Comparison of ENCODE assay signal across 23 mouse cellular contexts in genomic region chr7:143031816-143032215, GRCm38 (mm10). TPM values are rescaled to one million over a fixed set of nuclear protein-coding genes. Genes with fewer than 3 reads are reported as not detected.
DNase-seq lines count a peak whose midpoint lies in the region; ATAC-seq and TF ChIP-seq lines count a peak whose summit lies in the region.
"Had no signal": no experiment of that assay in that cellular context is flagged by ENCODE, and none has a peak within 500 bp of the region (broad histone marks: within the 10 kb centered on the region; RNA-seq: fewer than 3 reads in every experiment).

No protein-coding gene starts in this region.

- intact Hi-C loops in heart, adult 2 months (cut with DNase I) = no loop called here
- intact Hi-C loops in heart, postnatal 10 days (cut with DNase I) = no loop called here

- peak overlapping the region; percentile 62 for H3K27ac ChIP-seq in heart, adult 2 months
- no peak overlapping the region for H3K27ac ChIP-seq in heart, embryonic 12.5 days (ENCODE audit: poor library complexity, severe bottlenecking)
- no peak overlapping the region for H3K27ac ChIP-seq in lung, embryonic 16.5 days (ENCODE audit: low read length)
- no peak overlapping the region for H3K27ac ChIP-seq in hindbrain, postnatal 0 days
- H3K27ac ChIP-seq: embryonic facial prominence, embryonic 12.5 days; forebrain, embryonic 12.5 days; hindbrain, embryonic 12.5 days; kidney, postnatal 0 days; limb, embryonic 15.5 days; liver, embryonic 14.5 days; lung, embryonic 15.5 days; midbrain, embryonic 13.5 days had no signal

- no peak for TF ChIP-seq EP300 in heart, adult 2 months (IDR thresholded peaks at IDR 0.05; ENCODE audit: insufficient read depth, low read depth, low read length)

- no peak for TF ChIP-seq CTCF in heart, adult 2 months (IDR thresholded peaks at IDR 0.05)
- no peak for TF ChIP-seq CTCF in hindbrain, postnatal 0 days (IDR thresholded peaks at IDR 0.05; ENCODE audit: low read depth)

- peaks cover 8% of the 10 kb centered on the region for H3K4me1 ChIP-seq in heart, adult 2 months (ENCODE audit: control insufficient read depth, insufficient read depth, low read length)
- H3K4me1 ChIP-seq in heart, embryonic 12.5 days (replicated peaks) = peaks cover 15% of the 10 kb centered on the region
- H3K4me1 ChIP-seq in lung, embryonic 16.5 days (replicated peaks; ENCODE audit: control insufficient read depth, insufficient read depth, low read length) = peaks cover 13% of the 10 kb centered on the region
- no peaks in the 10 kb centered on the region for H3K4me1 ChIP-seq in hindbrain, postnatal 0 days (ENCODE audit: insufficient read depth, low read length)
- H3K4me1 ChIP-seq: embryonic facial prominence, embryonic 12.5 days; forebrain, embryonic 12.5 days; hindbrain, embryonic 12.5 days; limb, embryonic 15.5 days; midbrain, embryonic 13.5 days had no signal

- DNase-seq in adrenal gland, adult (ENCODE audit: inconsistent age in 2 of 2, low spot score in 1 of 2) = peak; percentile 44 to 81
- DNase-seq in adrenal gland, postnatal 25 days = no peak
- DNase-seq in heart, adult 2 months = peak in 1 of 2 experiments; percentile 20
- DNase-seq in lung, postnatal 25 days (ENCODE audit: low spot score) = no peak
- peak; percentile 63 to 64 for DNase-seq in heart, postnatal 10 days
- DNase-seq in hindbrain, postnatal 0 days (ENCODE audit: low spot score) = no peak
- DNase-seq: cerebellum, adult 11-12 months; cerebellum, postnatal 14 days; kidney, adult 2 months; left cerebral cortex, postnatal 4 days; thymus, adult 18-20 months; thymus, postnatal 36 days had no signal

- no peak overlapping the region for H3K9ac ChIP-seq in heart, adult 2 months (ENCODE audit: low read depth, low read length)
- H3K9ac ChIP-seq in heart, embryonic 12.5 days = no peak overlapping the region
- no peak overlapping the region for H3K9ac ChIP-seq in lung, embryonic 16.5 days (ENCODE audit: low read length)
- no peak overlapping the region for H3K9ac ChIP-seq in hindbrain, postnatal 0 days (replicated peaks; ENCODE audit: low read length)
- H3K9ac ChIP-seq: embryonic facial prominence, embryonic 12.5 days; forebrain, embryonic 12.5 days; hindbrain, embryonic 12.5 days; limb, embryonic 15.5 days; liver, embryonic 14.5 days; lung, embryonic 15.5 days; midbrain, embryonic 13.5 days had no signal

- H3K9me3 ChIP-seq in heart, embryonic 12.5 days (replicated peaks) = no peaks in the 10 kb centered on the region
- H3K9me3 ChIP-seq in lung, embryonic 16.5 days (ENCODE audit: control insufficient read depth, low read length) = no peaks in the 10 kb centered on the region
- no peaks in the 10 kb centered on the region for H3K9me3 ChIP-seq in hindbrain, postnatal 0 days (ENCODE audit: low read length)
- H3K9me3 ChIP-seq: embryonic facial prominence, embryonic 12.5 days; forebrain, embryonic 12.5 days; hindbrain, embryonic 12.5 days; limb, embryonic 15.5 days; lung, embryonic 15.5 days; midbrain, embryonic 13.5 days had no signal

- TF ChIP-seq POLR2A in heart, adult 2 months (IDR thresholded peaks at IDR 0.05; ENCODE audit: insufficient read depth, low read depth, low read length) = no peak

- no peak overlapping the region for H3K4me2 ChIP-seq in heart, embryonic 12.5 days
- H3K4me2 ChIP-seq in lung, embryonic 16.5 days (ENCODE audit: low read depth, low read length) = no peak overlapping the region
- no peak overlapping the region for H3K4me2 ChIP-seq in hindbrain, postnatal 0 days (ENCODE audit: low read depth, low read length)
- H3K4me2 ChIP-seq: embryonic facial prominence, embryonic 12.5 days; forebrain, embryonic 12.5 days; hindbrain, embryonic 12.5 days; limb, embryonic 15.5 days; lung, embryonic 15.5 days; midbrain, embryonic 13.5 days had no signal

- H3K27me3 ChIP-seq in heart, adult 2 months (ENCODE audit: control insufficient read depth, insufficient read depth, low read length) = no peaks in the 10 kb centered on the region
- H3K27me3 ChIP-seq in heart, embryonic 12.5 days (replicated peaks) = no peaks in the 10 kb centered on the region
- H3K27me3 ChIP-seq in lung, embryonic 16.5 days (ENCODE audit: control insufficient read depth, insufficient read depth, low read depth, low read length) = no peaks in the 10 kb centered on the region
- H3K27me3 ChIP-seq in hindbrain, postnatal 0 days (ENCODE audit: insufficient read depth, low read length) = no peaks in the 10 kb centered on the region
- H3K27me3 ChIP-seq: embryonic facial prominence, embryonic 12.5 days; forebrain, embryonic 12.5 days; hindbrain, embryonic 12.5 days; limb, embryonic 15.5 days; lung, embryonic 15.5 days; midbrain, embryonic 13.5 days had no signal

- no peak for ATAC-seq in heart, embryonic 12.5 days (ENCODE audit: insufficient number of reproducible peaks, low FRiP score)
- peak; percentile 26; the same call in 1 of the 2 replicates for ATAC-seq in lung, embryonic 16.5 days (ENCODE audit: low read depth)
- no peak for ATAC-seq in hindbrain, postnatal 0 days
- ATAC-seq: midbrain, embryonic 13.5 days had no signal

- no peaks in the 10 kb centered on the region for H3K79me2 ChIP-seq in heart, adult 2 months (replicated peaks; ENCODE audit: control insufficient read depth, insufficient read depth, low read length)

- 13% methylated on average over 1 of the region's 1 CpGs for WGBS in heart, adult 2 months
- whole genome bisulfite sequencing in heart, embryonic 12.5 days = 51% methylated on average over 1 of the region's 1 CpGs
- WGBS in lung, embryonic 16.5 days = 34% methylated on average over 1 of the region's 1 CpGs
- 89% methylated on average over 1 of the region's 1 CpGs for WGBS in hindbrain, postnatal 0 days

- no peak overlapping the region for H3K4me3 ChIP-seq in heart, adult 2 months
- no peak overlapping the region for H3K4me3 ChIP-seq in heart, embryonic 12.5 days
- no peak overlapping the region for H3K4me3 ChIP-seq in lung, embryonic 16.5 days (ENCODE audit: low read length)
- H3K4me3 ChIP-seq in hindbrain, postnatal 0 days (ENCODE audit: low read length) = no peak overlapping the region
- H3K4me3 ChIP-seq: embryonic facial prominence, embryonic 12.5 days; erythroblast, embryonic 14.5 days; forebrain, embryonic 12.5 days; hindbrain, embryonic 12.5 days; limb, embryonic 15.5 days; lung, embryonic 15.5 days; midbrain, embryonic 13.5 days had no signal

- peaks cover 11% of the 10 kb centered on the region for H3K36me3 ChIP-seq in heart, adult 2 months (ENCODE audit: control insufficient read depth, insufficient read depth, low read length)
- 0 out of 2 replicates have a peak, but pooled peaks cover 5% of the 10 kb centered on the region for H3K36me3 ChIP-seq in heart, embryonic 12.5 days
- H3K36me3 ChIP-seq in lung, embryonic 16.5 days (ENCODE audit: control insufficient read depth, insufficient read depth, low read length) = no peaks in the 10 kb centered on the region
- H3K36me3 ChIP-seq in hindbrain, postnatal 0 days (ENCODE audit: insufficient read depth, low read length) = peaks cover 11% of the 10 kb centered on the region; the same call in 1 of the 2 replicates
- H3K36me3 ChIP-seq: lung, embryonic 15.5 days had no signal

RNA-seq across cellular contexts. Expression of gene Cd81, which starts 20.7 kb away (rescaled TPM):
- 757 and 789 TPM in 2 replicates for total RNA-seq in adrenal gland, postnatal 25 days (2021)
- total RNA-seq in heart, adult 2 months (2021) = 100 to 1,000 TPM; 424 to 434 TPM
- polyA plus RNA-seq in heart, adult 2 months (2012; rRNA removed) = 641 and 822 TPM in 2 replicates
- 701 and 712 TPM in 2 replicates for polyA plus RNA-seq in heart, embryonic 12.5 days (2016; fragmentation: Nextera tagmentation; extraction: Ambion mirVana)
- 765 and 788 TPM in 2 replicates for polyA plus RNA-seq in lung, embryonic 16.5 days (2015; fragmentation: Nextera tagmentation; extraction: Ambion mirVana)
- total RNA-seq in heart, postnatal 10 days (2021) = 100 to 1,000 TPM; 630 to 639 TPM
- total RNA-seq in hindbrain, postnatal 0 days (2014; rRNA removed) = 758 and 776 TPM in 2 replicates
- polyA plus RNA-seq in hindbrain, postnatal 0 days (2015; fragmentation: Nextera tagmentation; extraction: Ambion mirVana) = 708 and 751 TPM in 2 replicates

RNA-seq across cellular contexts. Expression of gene Tspan32, which starts 27.0 kb away (rescaled TPM):
- total RNA-seq in adrenal gland, postnatal 25 days (2021) = 0.21 TPM in 1 of 2 replicates, not detected in the other
- 1 to 10 TPM in 1 of 2 experiments, under 1 TPM in 1; 0.44 to 1.3 TPM for total RNA-seq in heart, adult 2 months (2021)
- 1.8 and 1.9 TPM in 2 replicates for polyA plus RNA-seq in heart, adult 2 months (2012; rRNA removed)
- 7.0 and 7.7 TPM in 2 replicates for polyA plus RNA-seq in heart, embryonic 12.5 days (2016; fragmentation: Nextera tagmentation; extraction: Ambion mirVana)
- 2.6 and 3.3 TPM in 2 replicates for polyA plus RNA-seq in lung, embryonic 16.5 days (2015; fragmentation: Nextera tagmentation; extraction: Ambion mirVana)
- total RNA-seq in heart, postnatal 10 days (2021) = 1 to 10 TPM in 1 of 2 experiments, under 1 TPM in 1; 0.81 to 1.2 TPM
- total RNA-seq in hindbrain, postnatal 0 days (2014; rRNA removed) = 0.16 and 0.29 TPM in 2 replicates
- 0.40 and 0.71 TPM in 2 replicates for polyA plus RNA-seq in hindbrain, postnatal 0 days (2015; fragmentation: Nextera tagmentation; extraction: Ambion mirVana)
- total RNA-seq: left cerebral cortex, postnatal 4 days had no signal

RNA-seq across cellular contexts. Expression of gene Tssc4, which starts 37.2 kb away (rescaled TPM):
- total RNA-seq in adrenal gland, postnatal 25 days (2021) = 32.2 and 32.7 TPM in 2 replicates
- total RNA-seq in heart, adult 2 months (2021) = 10 to 100 TPM; 13.6 to 14.8 TPM
- 33.2 and 36.9 TPM in 2 replicates for polyA plus RNA-seq in heart, adult 2 months (2012; rRNA removed)
- 57.1 and 61.7 TPM in 2 replicates for polyA plus RNA-seq in heart, embryonic 12.5 days (2016; fragmentation: Nextera tagmentation; extraction: Ambion mirVana)
- polyA plus RNA-seq in lung, embryonic 16.5 days (2015; fragmentation: Nextera tagmentation; extraction: Ambion mirVana) = 98.9 and 100 TPM in 2 replicates
- total RNA-seq in heart, postnatal 10 days (2021) = 10 to 100 TPM; 24.9 to 26.3 TPM
- total RNA-seq in hindbrain, postnatal 0 days (2014; rRNA removed) = 106 and 118 TPM in 2 replicates
- polyA plus RNA-seq in hindbrain, postnatal 0 days (2015; fragmentation: Nextera tagmentation; extraction: Ambion mirVana) = 101 and 102 TPM in 2 replicates

Comparison
In these comparisons a context has a peak if more than half of its experiments do, and no peak if none do; other contexts are left out.
1. DNase-seq: peak in adrenal gland, adult (2 of 2) and heart, postnatal 10 days (2 of 2); none in adrenal gland, postnatal 25 days (single experiment), lung, postnatal 25 days (single experiment) and hindbrain, postnatal 0 days (single experiment).